Mouse (Mus musculus) ES-Bruce4 (cell line): ENCODE measurements around the gene Spesp1. TPM values are rescaled to one million over a fixed set of nuclear protein-coding genes. Genes with fewer than 3 reads are reported as not detected.

ENCODE experiments used
- H3K27ac ChIP-seq: 2 replicates; pipeline ENCODE4 v1.5.1; 2012; ENCODE audit warnings: low read length, inconsistent platforms; ENCODE audit not compliant: insufficient read depth
- H3K27me3 ChIP-seq: 2 replicates; pipeline ENCODE4 v1.6.1; 2012; ENCODE audit warnings: mild to moderate bottlenecking, low read length, inconsistent platforms; ENCODE audit not compliant: control insufficient read depth, poor library complexity, insufficient read depth, severe bottlenecking
- H3K36me3 ChIP-seq: 2 replicates; pipeline ENCODE4 v1.6.1; 2012; ENCODE audit warnings: inconsistent platforms, mild to moderate bottlenecking, low read length, moderate library complexity; ENCODE audit not compliant: control insufficient read depth, poor library complexity, insufficient read depth, severe bottlenecking
- H3K4me1 ChIP-seq: one replicate; pipeline ENCODE4 v1.8.1; 2011; ENCODE audit warnings: low read length; ENCODE audit not compliant: control insufficient read depth, insufficient read depth
- H3K4me3 ChIP-seq: 2 replicates; pipeline ENCODE4 v1.5.1; 2011; ENCODE audit warnings: low read depth, mild to moderate bottlenecking, low read length
- H3K9ac ChIP-seq: 2 replicates; pipeline ENCODE4 v1.6.1; 2012; ENCODE audit warnings: low read depth, mild to moderate bottlenecking, inconsistent platforms; ENCODE audit not compliant: poor library complexity, severe bottlenecking
- H3K9me3 ChIP-seq: replicated peaks from 2 replicates; pipeline ENCODE4 v1.6.1; 2012; ENCODE audit warnings: mild to moderate bottlenecking, low read length, inconsistent platforms; ENCODE audit not compliant: control insufficient read depth, poor library complexity, insufficient read depth, severe bottlenecking
- CTCF ChIP-seq: IDR thresholded peaks from one replicate; pipeline ENCODE4 v1.8.1; 2011; ENCODE audit warnings: low read depth, low read length
- EP300 ChIP-seq: IDR thresholded peaks from 2 replicates; pipeline ENCODE4 v1.6.1; 2011; ENCODE audit warnings: low read depth, low read length; ENCODE audit not compliant: insufficient read depth
- POLR2A ChIP-seq: IDR thresholded peaks from one replicate; pipeline ENCODE4 v1.8.1; 2011; ENCODE audit warnings: low read length; ENCODE audit not compliant: insufficient read depth
- polyA plus RNA-seq: library from polyadenylated mRNA; stranded (reverse); fragments of >200 nt; gene quantifications from 2 replicates; pipeline ENCODE4 v1.2.4, GENCODE M21; 2011; ENCODE audit warnings: low read depth; ENCODE audit not compliant: missing spikeins, insufficient read depth, insufficient read length

Spesp1 gene
- polyA plus RNA-seq, 1 experiment, result not detected

- no peak for TF ChIP-seq EP300
- no peak for TF ChIP-seq POLR2A
- no peak for TF ChIP-seq CTCF
- Histone ChIP-seq H3K27ac (no peak overlapping the region), H3K4me3 (no peak overlapping the region)
These were observed 37.4 kb downstream of the Spesp1 start for GRCm38 (mm10) chr9:62244612-62245010.

DNA sequence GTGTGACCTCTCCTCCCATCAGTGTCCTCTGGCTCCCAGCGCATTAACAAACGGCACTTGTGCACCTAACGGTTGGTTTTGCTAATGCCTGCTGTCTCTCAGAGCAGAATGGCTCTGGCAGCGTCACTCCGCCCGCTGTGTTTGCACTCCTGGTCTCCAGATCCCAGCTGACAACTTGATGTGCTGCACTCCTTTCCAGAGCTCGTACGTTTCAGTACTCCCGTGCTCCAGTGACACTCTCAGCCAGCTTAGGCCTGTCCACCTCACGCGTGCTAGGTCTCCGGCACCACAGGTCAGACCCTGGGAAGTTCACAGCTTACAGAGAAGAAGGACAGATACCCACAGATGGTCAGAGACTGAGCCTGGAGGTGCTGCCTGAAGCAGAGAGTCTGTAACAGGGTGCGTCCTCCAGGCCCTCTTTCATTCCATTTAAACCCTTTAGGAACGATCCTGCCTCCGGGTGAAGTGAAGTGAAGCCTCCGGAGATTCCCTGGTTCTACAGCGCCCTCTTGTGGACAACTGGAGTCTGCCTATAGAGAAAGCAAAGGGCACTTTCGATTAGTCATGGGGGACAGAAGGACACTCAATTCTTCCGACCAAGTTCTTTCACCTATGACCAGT is 37.9 kb downstream of the Spesp1 start:
- no peaks in the 10 kb centered on the region for H3K36me3 ChIP-seq
- TF ChIP-seq CTCF, result peak; percentile 66
- TF ChIP-seq EP300, result no peak
- no peak overlapping the region for H3K27ac ChIP-seq
- no peaks in the 10 kb centered on the region for H3K27me3 ChIP-seq
- H3K4me3 ChIP-seq, result no peak overlapping the region
- H3K4me1 ChIP-seq, result no peaks in the 10 kb centered on the region
- no peak overlapping the region for H3K9ac ChIP-seq
- no peaks in the 10 kb centered on the region for H3K9me3 ChIP-seq

More at GRCm38 (mm10) chr9:62244612-62245010, 37.4 kb downstream of the Spesp1 start:
- Histone ChIP-seq H3K9me3 (no peaks in the 10 kb centered on the region), H3K36me3 (no peaks in the 10 kb centered on the region), H3K4me1 (no peaks in the 10 kb centered on the region), H3K27me3 (no peaks in the 10 kb centered on the region), H3K9ac (no peak overlapping the region)

DNA sequence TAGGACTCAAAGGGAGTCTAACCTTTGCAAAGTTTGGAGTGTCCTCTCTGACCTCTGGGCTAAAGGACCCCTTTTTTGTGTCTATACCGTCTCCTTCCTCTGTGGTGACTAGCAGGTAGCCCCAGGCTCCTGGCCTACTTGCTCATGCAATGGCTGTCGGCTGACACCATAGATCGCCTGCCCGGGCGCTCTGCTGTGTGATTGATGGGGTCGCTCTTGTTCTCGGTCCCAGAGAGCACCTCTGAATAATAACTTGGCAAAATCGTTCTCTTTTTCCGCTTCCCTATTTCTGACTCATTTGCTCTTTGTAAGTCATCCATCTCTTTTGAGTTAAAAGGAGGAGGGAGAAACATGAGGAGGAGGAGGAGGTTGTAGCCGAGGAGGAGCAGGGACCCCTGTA is 42.0 kb downstream of the Spesp1 start:
- Histone ChIP-seq H3K9me3 (no peaks in the 10 kb centered on the region), H3K9ac (no peak overlapping the region), H3K4me1 (no peaks in the 10 kb centered on the region), H3K27ac (no peak overlapping the region), H3K36me3 (no peaks in the 10 kb centered on the region), H3K27me3 (no peaks in the 10 kb centered on the region), H3K4me3 (no peak overlapping the region)
- TF ChIP-seq EP300, result no peak
- no peak for TF ChIP-seq POLR2A
- no peak for TF ChIP-seq CTCF

GRCm38 (mm10) chr9:62237381-62237980 is 44.5 kb downstream of the Spesp1 start:
- Histone ChIP-seq H3K27me3 (no peaks in the 10 kb centered on the region), H3K4me3 (no peak overlapping the region), H3K36me3 (no peaks in the 10 kb centered on the region), H3K4me1 (no peaks in the 10 kb centered on the region), H3K9me3 (no peaks in the 10 kb centered on the region), H3K9ac (no peak overlapping the region), H3K27ac (no peak overlapping the region)
- no peak for TF ChIP-seq POLR2A
- no peak for TF ChIP-seq EP300
- TF ChIP-seq CTCF, result no peak

DNA sequence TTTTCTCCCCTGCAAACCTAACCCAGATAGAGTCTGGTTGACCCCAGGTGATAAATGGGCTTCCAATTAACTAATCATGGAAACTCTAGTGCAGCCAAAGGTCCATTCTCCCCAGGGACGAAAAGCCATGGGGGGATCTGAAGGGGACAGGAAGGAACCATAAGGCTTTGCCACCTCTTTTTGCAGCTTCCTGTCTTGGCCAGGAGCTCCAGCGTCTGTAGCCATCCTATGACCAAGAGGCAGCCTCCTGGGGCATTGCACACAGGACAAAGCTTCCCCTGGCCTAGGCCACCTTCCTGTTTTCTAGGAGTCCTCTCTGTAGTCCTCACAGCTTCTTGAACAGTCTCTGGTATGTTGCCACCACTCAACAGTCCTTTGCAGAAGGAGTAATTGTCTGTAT is 46.5 kb downstream of the Spesp1 start:
- H3K27me3 ChIP-seq, result no peaks in the 10 kb centered on the region
- no peaks in the 10 kb centered on the region for H3K9me3 ChIP-seq
- no peaks in the 10 kb centered on the region for H3K36me3 ChIP-seq
- H3K4me3 ChIP-seq, result no peak overlapping the region
- no peak for TF ChIP-seq EP300
- TF ChIP-seq CTCF, result no peak
- TF ChIP-seq POLR2A, result no peak
- H3K4me1 ChIP-seq, result no peaks in the 10 kb centered on the region
- H3K9ac ChIP-seq, result no peak overlapping the region
- no peak overlapping the region for H3K27ac ChIP-seq

GRCm38 (mm10) chr9:62232649-62233048 is 49.4 kb downstream of the Spesp1 start:
- Histone ChIP-seq H3K36me3 (no peaks in the 10 kb centered on the region), H3K27ac (no peak overlapping the region), H3K4me1 (no peaks in the 10 kb centered on the region), H3K9me3 (no peaks in the 10 kb centered on the region), H3K4me3 (no peak overlapping the region), H3K9ac (no peak overlapping the region), H3K27me3 (no peaks in the 10 kb centered on the region)
- TF ChIP-seq POLR2A, result no peak
- TF ChIP-seq EP300, result no peak
- no peak for TF ChIP-seq CTCF
